Mouse (Mus musculus): ENCODE results near the gene Mink1. TPM values are rescaled to one million over a fixed set of nuclear protein-coding genes. Genes with fewer than 3 reads are reported as not detected.

Mink1 gene
- total and polyA plus RNA-seq, 2 experiments from 2014 or later = 17.1 to 80.9 TPM

GRCm38 (mm10) chr11:70571641-70572040 lies 9.0 kb downstream of the Mink1 start:
- Histone ChIP-seq H3K9me3 (ENCODE audit: low read length) (no peaks in the 10 kb centered on the region), H3K9ac (replicated peaks; ENCODE audit: low read length, poor library complexity, severe bottlenecking) (no peak overlapping the region), H3K27me3 (ENCODE audit: insufficient read depth, low read length) (no peaks in the 10 kb centered on the region), H3K4me3 (ENCODE audit: low read depth, low read length) (no peak overlapping the region), H3K4me2 (ENCODE audit: low read depth, low read length, poor library complexity, severe bottlenecking) (no peak overlapping the region), H3K4me1 (ENCODE audit: insufficient read depth, low read length) (no peaks in the 10 kb centered on the region), H3K27ac (ENCODE audit: low read depth, low read length) (no peak overlapping the region), H3K36me3 (ENCODE audit: insufficient read depth, low read length) (peaks cover 10% of the 10 kb centered on the region; the same call in 1 of the 2 replicates)
- WGBS = 82% methylated on average over 1 of the region's 1 CpGs
- no peak for DNase-seq (ENCODE audit: low spot score)
- ATAC-seq (ENCODE audit: low FRiP score) = no peak
- no peak for TF ChIP-seq CTCF (IDR thresholded peaks at IDR 0.05)

GRCm38 (mm10) chr11:70572348-70572902 lies 9.7 kb downstream of the Mink1 start:
- H3K4me2 ChIP-seq (ENCODE audit: low read depth, low read length, poor library complexity, severe bottlenecking) = no peak overlapping the region
- WGBS = 64% methylated on average over 5 of the region's 5 CpGs
- no peak overlapping the region for H3K27ac ChIP-seq (ENCODE audit: low read depth, low read length)
- H3K9me3 ChIP-seq (ENCODE audit: low read length) = no peaks in the 10 kb centered on the region
- H3K9ac ChIP-seq (replicated peaks; ENCODE audit: low read length, poor library complexity, severe bottlenecking) = no peak overlapping the region
- no peaks in the 10 kb centered on the region for H3K27me3 ChIP-seq (ENCODE audit: insufficient read depth, low read length)
- no peak overlapping the region for H3K4me3 ChIP-seq (ENCODE audit: low read depth, low read length)
- no peak for TF ChIP-seq CTCF (IDR thresholded peaks at IDR 0.05)
- peaks cover 7% of the 10 kb centered on the region; the same call in 1 of the 2 replicates for H3K36me3 ChIP-seq (ENCODE audit: insufficient read depth, low read length)
- no peak for DNase-seq (ENCODE audit: low spot score)
- no peaks in the 10 kb centered on the region for H3K4me1 ChIP-seq (ENCODE audit: insufficient read depth, low read length)
- ATAC-seq (ENCODE audit: low FRiP score) = no peak

GRCm38 (mm10) chr11:70573872-70574271 lies 11.2 kb downstream of the Mink1 start:
- H3K4me3 ChIP-seq (ENCODE audit: low read depth, low read length) = no peak overlapping the region
- H3K27me3 ChIP-seq (ENCODE audit: insufficient read depth, low read length) = no peaks in the 10 kb centered on the region
- H3K9me3 ChIP-seq (ENCODE audit: low read length) = no peaks in the 10 kb centered on the region
- DNase-seq (ENCODE audit: low spot score) (no peak), ATAC-seq (ENCODE audit: low FRiP score) (no peak)
- no peak overlapping the region for H3K27ac ChIP-seq (ENCODE audit: low read depth, low read length)
- no peak for TF ChIP-seq CTCF (IDR thresholded peaks at IDR 0.05)
- no peak overlapping the region for H3K4me2 ChIP-seq (ENCODE audit: low read depth, low read length, poor library complexity, severe bottlenecking)
- 59% methylated on average over 6 of the region's 6 CpGs for WGBS
- no peak overlapping the region for H3K9ac ChIP-seq (replicated peaks; ENCODE audit: low read length, poor library complexity, severe bottlenecking)
- no peaks in the 10 kb centered on the region; the same call in 1 of the 2 replicates for H3K36me3 ChIP-seq (ENCODE audit: insufficient read depth, low read length)
- 0 out of 2 replicates have a peak, but pooled peaks cover 3% of the 10 kb centered on the region for H3K4me1 ChIP-seq (ENCODE audit: insufficient read depth, low read length)

DNA sequence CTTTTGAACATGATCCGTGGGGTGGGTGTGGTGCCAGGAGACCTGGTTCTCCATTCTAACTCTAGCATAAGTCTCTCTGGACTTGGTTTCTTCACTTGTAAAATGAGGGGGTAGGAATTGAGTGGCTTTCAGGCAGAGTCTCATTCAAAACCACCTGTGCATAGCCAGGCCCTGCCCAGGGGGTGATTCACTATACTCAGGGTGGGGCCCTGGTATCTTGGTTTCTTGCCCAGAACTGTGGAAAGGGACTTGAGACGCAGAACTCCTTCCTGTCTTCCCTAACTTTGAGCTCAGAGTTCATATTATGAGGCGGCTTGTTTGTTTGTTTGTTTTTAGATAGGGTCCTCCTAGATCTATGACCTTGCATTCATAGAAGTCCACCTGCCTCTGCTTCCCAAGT lies 14.5 kb downstream of the Mink1 start:
- H3K4me1 ChIP-seq (ENCODE audit: insufficient read depth, low read length) = 0 out of 2 replicates have a peak, but pooled peaks cover 4% of the 10 kb centered on the region
- H3K27me3 ChIP-seq (ENCODE audit: insufficient read depth, low read length) = no peaks in the 10 kb centered on the region
- DNase-seq (ENCODE audit: low spot score) = no peak
- no peak for TF ChIP-seq CTCF (IDR thresholded peaks at IDR 0.05)
- no peak overlapping the region for H3K9ac ChIP-seq (replicated peaks; ENCODE audit: low read length, poor library complexity, severe bottlenecking)
- H3K9me3 ChIP-seq (ENCODE audit: low read length) = no peaks in the 10 kb centered on the region
- no peak overlapping the region for H3K27ac ChIP-seq (ENCODE audit: low read depth, low read length)
- WGBS = 82% methylated on average over 3 of the region's 3 CpGs
- H3K36me3 ChIP-seq (ENCODE audit: insufficient read depth, low read length) = no peaks in the 10 kb centered on the region; the same call in 1 of the 2 replicates
- no peak overlapping the region for H3K4me2 ChIP-seq (ENCODE audit: low read depth, low read length, poor library complexity, severe bottlenecking)
- no peak for ATAC-seq (ENCODE audit: low FRiP score)
- H3K4me3 ChIP-seq (ENCODE audit: low read depth, low read length) = no peak overlapping the region

GRCm38 (mm10) chr11:70578962-70579361 lies 16.3 kb downstream of the Mink1 start:
- ATAC-seq (ENCODE audit: low FRiP score) = no peak
- Histone ChIP-seq H3K27me3 (ENCODE audit: insufficient read depth, low read length) (no peaks in the 10 kb centered on the region), H3K4me3 (ENCODE audit: low read depth, low read length) (no peak overlapping the region), H3K4me2 (ENCODE audit: low read depth, low read length, poor library complexity, severe bottlenecking) (no peak overlapping the region), H3K9ac (replicated peaks; ENCODE audit: low read length, poor library complexity, severe bottlenecking) (no peak overlapping the region), H3K4me1 (ENCODE audit: insufficient read depth, low read length) (0 out of 2 replicates have a peak, but pooled peaks cover 4% of the 10 kb centered on the region), H3K36me3 (ENCODE audit: insufficient read depth, low read length) (no peaks in the 10 kb centered on the region; the same call in 1 of the 2 replicates), H3K9me3 (ENCODE audit: low read length) (no peaks in the 10 kb centered on the region), H3K27ac (ENCODE audit: low read depth, low read length) (no peak overlapping the region)
- TF ChIP-seq CTCF (IDR thresholded peaks at IDR 0.05) = no peak
- no peak for DNase-seq (ENCODE audit: low spot score)
- 90% methylated on average over 6 of the region's 6 CpGs for WGBS

GRCm38 (mm10) chr11:70579710-70580357 lies 17.2 kb downstream of the Mink1 start:
- no peak overlapping the region for H3K27ac ChIP-seq (ENCODE audit: low read depth, low read length)
- 0 out of 2 replicates have a peak, but pooled peaks cover 7% of the 10 kb centered on the region for H3K4me1 ChIP-seq (ENCODE audit: insufficient read depth, low read length)
- H3K4me3 ChIP-seq (ENCODE audit: low read depth, low read length) = no peak overlapping the region
- H3K36me3 ChIP-seq (ENCODE audit: insufficient read depth, low read length) = no peaks in the 10 kb centered on the region; the same call in 1 of the 2 replicates
- H3K9me3 ChIP-seq (ENCODE audit: low read length) = no peaks in the 10 kb centered on the region
- no peak for TF ChIP-seq CTCF (IDR thresholded peaks at IDR 0.05)
- no peak overlapping the region for H3K4me2 ChIP-seq (ENCODE audit: low read depth, low read length, poor library complexity, severe bottlenecking)
- no peak overlapping the region for H3K9ac ChIP-seq (replicated peaks; ENCODE audit: low read length, poor library complexity, severe bottlenecking)
- ATAC-seq (ENCODE audit: low FRiP score) (no peak), DNase-seq (ENCODE audit: low spot score) (no peak)
- no peaks in the 10 kb centered on the region for H3K27me3 ChIP-seq (ENCODE audit: insufficient read depth, low read length)
- WGBS = 86% methylated on average over 9 of the region's 9 CpGs
